Mouse (Mus musculus) myocyte (in vitro differentiated cells): ENCODE data around the gene Gpx3.

Experiments used
- CEBPB ChIP-seq: IDR thresholded peaks from 2 replicates; pipeline ENCODE4 v1.6.1; 2011; ENCODE audit warnings: mild to moderate bottlenecking, moderate library complexity; ENCODE audit not compliant: poor library complexity, insufficient read depth, severe bottlenecking
- E2F4 ChIP-seq: IDR thresholded peaks from one replicate; pipeline ENCODE4 v1.6.1; 2011; ENCODE audit warnings: mild to moderate bottlenecking, control low read depth, moderate library complexity; ENCODE audit not compliant: insufficient read depth
- MYOG ChIP-seq, 3 experiments: IDR thresholded peaks; one replicate each; pipeline ENCODE4 v1.6.1; 2011; ENCODE audit warnings: control low read depth in 2 of 3, low read depth in 2 of 3, mild to moderate bottlenecking in 2 of 3; ENCODE audit not compliant: insufficient read length in 2 of 3, control insufficient read depth in 1 of 3, insufficient read depth in 1 of 3
- POLR2A ChIP-seq: IDR thresholded peaks from one replicate; pipeline ENCODE4 v1.6.1; 2011; ENCODE audit warnings: low read depth, mild to moderate bottlenecking, control low read depth, moderate library complexity; ENCODE audit not compliant: insufficient read length
- POLR2AphosphoS2 ChIP-seq: IDR thresholded peaks from one replicate; pipeline ENCODE4 v1.6.1; 2011; ENCODE audit warnings: low read depth, control low read depth; ENCODE audit not compliant: insufficient read length
- REST ChIP-seq: IDR thresholded peaks from one replicate; pipeline ENCODE4 v1.6.1; 2011; ENCODE audit warnings: mild to moderate bottlenecking, control low read depth, moderate library complexity; ENCODE audit not compliant: insufficient read depth, insufficient read length
- TCF12 ChIP-seq: IDR thresholded peaks from one replicate; pipeline ENCODE4 v1.6.1; 2011; ENCODE audit warnings: mild to moderate bottlenecking, control low read depth; ENCODE audit not compliant: poor library complexity, insufficient read depth, severe bottlenecking
- TCF3 ChIP-seq: IDR thresholded peaks from one replicate; pipeline ENCODE4 v1.6.1; 2011; ENCODE audit warnings: low read depth, control low read depth; ENCODE audit not compliant: insufficient read length
- USF1 ChIP-seq: IDR thresholded peaks from one replicate; pipeline ENCODE4 v1.6.1; 2011; ENCODE audit warnings: low read depth, mild to moderate bottlenecking, control low read depth, moderate library complexity

GRCm38 (mm10) chr11:54884937-54885336 is 17.3 kb upstream of the Gpx3 start:
- TF ChIP-seq USF1 (no peak), POLR2AphosphoS2 (no peak), E2F4 (no peak), POLR2A (no peak), TCF3 (no peak), CEBPB (peak; percentile 25; the same call in 1 of the 2 replicates), MYOG (IDR thresholded peaks at IDR 0.05; ENCODE audit: control insufficient read depth in 1 of 3, insufficient read depth in 1 of 3, insufficient read length in 2 of 3, low read depth in 2 of 3) (peak in 1 of 3 experiments; percentile 51), TCF12 (no peak), REST (no peak)
